ENCODE assay signal across 18 mouse cellular contexts in genomic region chr16:95892356-95892755, GRCm38 (mm10).
A peak's percentile ranks its signal among the peaks of the same experiment; 100 is the strongest.
DNase-seq lines count a peak whose midpoint lies in the region; ATAC-seq and TF ChIP-seq lines count a peak whose summit lies in the region.
"Had no signal": no experiment of that assay in that cellular context is flagged by ENCODE, and none has a peak within 500 bp of the region (broad histone marks: within the 10 kb centered on the region; RNA-seq: fewer than 3 reads in every experiment).

No protein-coding gene starts in this region.

- intact Hi-C loops in heart, adult 2 months (cut with DNase I) = loop anchor here (2.0 kb wide), 1 partner anchor 20 kb away; no protein-coding TSS in a partner anchor

- no peaks in the 10 kb centered on the region for H3K79me2 ChIP-seq in heart, adult 2 months (replicated peaks; ENCODE audit: control insufficient read depth, insufficient read depth, low read length)

- peaks cover 18% of the 10 kb centered on the region for H3K4me1 ChIP-seq in heart, adult 2 months (ENCODE audit: control insufficient read depth, insufficient read depth, low read length)
- H3K4me1 ChIP-seq in heart, embryonic 12.5 days (replicated peaks) = peaks cover 4% of the 10 kb centered on the region; the same call in 1 of the 2 replicates
- H3K4me1 ChIP-seq: embryonic facial prominence, embryonic 12.5 days; forebrain, embryonic 15.5 days had no signal

- H3K27me3 ChIP-seq in heart, adult 2 months (ENCODE audit: control insufficient read depth, insufficient read depth, low read length) = no peaks in the 10 kb centered on the region
- no peaks in the 10 kb centered on the region for H3K27me3 ChIP-seq in heart, embryonic 12.5 days (replicated peaks)
- H3K27me3 ChIP-seq: embryonic facial prominence, embryonic 12.5 days; forebrain, embryonic 15.5 days had no signal

- TF ChIP-seq CTCF in heart, adult 2 months (IDR thresholded peaks at IDR 0.05) = no peak

- 26% methylated on average over 3 of the region's 3 CpGs for WGBS in heart, adult 2 months
- WGBS in heart, embryonic 12.5 days = 78% methylated on average over 3 of the region's 3 CpGs

- no peak for TF ChIP-seq EP300 in heart, adult 2 months (IDR thresholded peaks at IDR 0.05; ENCODE audit: insufficient read depth, low read depth, low read length)

- no peaks in the 10 kb centered on the region for H3K9me3 ChIP-seq in heart, embryonic 12.5 days (replicated peaks)
- H3K9me3 ChIP-seq: embryonic facial prominence, embryonic 12.5 days; forebrain, embryonic 15.5 days had no signal

- peak overlapping the region; percentile 46 for H3K27ac ChIP-seq in heart, adult 2 months
- no peak overlapping the region for H3K27ac ChIP-seq in heart, embryonic 12.5 days (ENCODE audit: poor library complexity, severe bottlenecking)
- H3K27ac ChIP-seq: embryonic facial prominence, embryonic 12.5 days; forebrain, embryonic 15.5 days had no signal

- no peak overlapping the region for H3K9ac ChIP-seq in heart, adult 2 months (ENCODE audit: low read depth, low read length)
- H3K9ac ChIP-seq in heart, embryonic 12.5 days = no peak overlapping the region
- H3K9ac ChIP-seq: embryonic facial prominence, embryonic 12.5 days; forebrain, embryonic 15.5 days had no signal

- no peak for DNase-seq in heart, adult 2 months
- peak; percentile 1 for DNase-seq in kidney, adult 18-20 months
- DNase-seq in kidney, postnatal 25 days = no peak
- DNase-seq in thymus, postnatal 25 days = peak; percentile 0
- no peak for DNase-seq in thymus, postnatal 0 days (ENCODE audit: low spot score)
- no peak for DNase-seq in adrenal gland, postnatal 25 days
- DNase-seq: adrenal gland, adult 2 months; adrenal gland, postnatal 36 days; cerebellum, adult 11 months; cerebellum, adult 8-10 months; cerebellum, postnatal 14 days; gastrocnemius, postnatal 36 days; heart, postnatal 36 days; kidney, adult 11 months had no signal

- no peak overlapping the region for H3K4me3 ChIP-seq in heart, adult 2 months
- H3K4me3 ChIP-seq in heart, embryonic 12.5 days = no peak overlapping the region
- H3K4me3 ChIP-seq: embryonic facial prominence, embryonic 12.5 days; forebrain, embryonic 15.5 days had no signal

- peaks cover 3% of the 10 kb centered on the region for H3K36me3 ChIP-seq in heart, adult 2 months (ENCODE audit: control insufficient read depth, insufficient read depth, low read length)
- no peaks in the 10 kb centered on the region for H3K36me3 ChIP-seq in heart, embryonic 12.5 days
- H3K36me3 ChIP-seq: embryonic facial prominence, embryonic 12.5 days; forebrain, embryonic 15.5 days had no signal

- no peak for ATAC-seq in heart, embryonic 12.5 days (ENCODE audit: insufficient number of reproducible peaks, low FRiP score)
- ATAC-seq: forebrain, embryonic 15.5 days; hindbrain, embryonic 16.5 days had no signal

- TF ChIP-seq POLR2A in heart, adult 2 months (IDR thresholded peaks at IDR 0.05; ENCODE audit: insufficient read depth, low read depth, low read length) = no peak

- H3K4me2 ChIP-seq in heart, embryonic 12.5 days = no peak overlapping the region
- H3K4me2 ChIP-seq: embryonic facial prominence, embryonic 12.5 days; forebrain, embryonic 15.5 days had no signal

Comparison
In these comparisons a context has a peak if more than half of its experiments do, and no peak if none do; other contexts are left out.
1. DNase-seq: peak in kidney, adult 18-20 months (single experiment) and thymus, postnatal 25 days (single experiment); none in heart, adult 2 months (0 of 2), kidney, postnatal 25 days (0 of 2), thymus, postnatal 0 days (single experiment) and adrenal gland, postnatal 25 days (single experiment).